Mouse (Mus musculus) small intestine, adult 2 months (tissue): ENCODE measurements at regions not wholly inside any gene's neighbourhood (a gene's known extent, or its start where the extent isn't known, plus 50 kb on each side); places are given as distances from the start of the nearest gene placed in this dataset.
A peak's percentile ranks its signal among the peaks of the same experiment; 100 is the strongest.

Experiments used
- H3K27ac ChIP-seq: fragments of 200-500 bp; 2 replicates; pipeline ENCODE4 v1.5.1; 2012; ENCODE audit warnings: low read depth, low read length, control low read depth, inconsistent platforms; ENCODE audit not compliant: insufficient read depth
- H3K27me3 ChIP-seq: fragments of 200-500 bp; 2 replicates; pipeline ENCODE4 v1.6.1; 2012; ENCODE audit warnings: mild to moderate bottlenecking, moderate library complexity, low read length, inconsistent platforms; ENCODE audit not compliant: control insufficient read depth, insufficient read depth
- H3K36me3 ChIP-seq: fragments of 200-500 bp; 2 replicates; pipeline ENCODE4 v1.6.1; 2012; ENCODE audit warnings: mild to moderate bottlenecking, low read length, control low read depth, inconsistent platforms; ENCODE audit not compliant: control insufficient read depth, insufficient read depth
- H3K4me1 ChIP-seq: fragments of 200-500 bp; 2 replicates; pipeline ENCODE4 v1.6.1; 2012; ENCODE audit warnings: low read length, inconsistent platforms, mixed read lengths; ENCODE audit not compliant: control insufficient read depth, insufficient read depth, insufficient read length
- H3K4me3 ChIP-seq: fragments of 200-500 bp; 2 replicates; pipeline ENCODE4 v1.5.1; 2012; ENCODE audit warnings: low read depth, mild to moderate bottlenecking, control low read depth, inconsistent platforms, low read length, moderate library complexity
- CTCF ChIP-seq: fragments of 200-500 bp; IDR thresholded peaks from 2 replicates; pipeline ENCODE4 v1.5.1; 2012; ENCODE audit warnings: low read depth, mild to moderate bottlenecking, control low read depth, inconsistent platforms, low read length, moderate library complexity, mixed read lengths; ENCODE audit not compliant: insufficient replicate concordance, insufficient read length; ENCODE audit errors: extremely low read depth
- POLR2A ChIP-seq: fragments of 200-500 bp; IDR thresholded peaks from 2 replicates; pipeline ENCODE4 v1.6.1; 2012; ENCODE audit warnings: low read depth, mild to moderate bottlenecking, control low read depth, inconsistent platforms, low read length, moderate library complexity
- WGBS: fragments of 180-500 bp; shearing (Covaris S2); methylation state at CpG from one replicate; pipeline ENCODE4 v1.1.7; 2018; 5-methylcytosine and 5-hydroxymethylcytosine counted together

GRCm38 (mm10) chr17:84844950-84845349, 54.4 kb upstream of the Lrpprc start:
- WGBS = 79% methylated on average over 13 of the region's 13 CpGs
- no peak overlapping the region for H3K4me3 ChIP-seq
- H3K4me1 ChIP-seq = no peaks in the 10 kb centered on the region
- H3K27ac ChIP-seq = peak overlapping the region; percentile 65
- no peaks in the 10 kb centered on the region for H3K36me3 ChIP-seq
- TF ChIP-seq POLR2A (no peak), CTCF (no peak)
- no peaks in the 10 kb centered on the region for H3K27me3 ChIP-seq

- H3K27me3 ChIP-seq = no peaks in the 10 kb centered on the region
- no peaks in the 10 kb centered on the region for H3K36me3 ChIP-seq
- TF ChIP-seq POLR2A (no peak), CTCF (no peak)
- no peak overlapping the region for H3K4me3 ChIP-seq
- 82% methylated on average over 9 of the region's 9 CpGs for WGBS
- H3K4me1 ChIP-seq = peaks cover 8% of the 10 kb centered on the region; the same call in 1 of the 2 replicates
- no peak overlapping the region for H3K27ac ChIP-seq
Measured at GRCm38 (mm10) chr17:84846141-84846540, 55.6 kb upstream of the Lrpprc start.

- WGBS = 56% methylated on average over 14 of the region's 14 CpGs
- TF ChIP-seq CTCF = no peak
- no peak for TF ChIP-seq POLR2A
Measured at GRCm38 (mm10) chr17:84848385-84849030, 57.9 kb upstream of the Lrpprc start.

GRCm38 (mm10) chr17:84849031-84849405, 58.4 kb upstream of the Lrpprc start:
- 77% methylated on average over 6 of the region's 6 CpGs for WGBS
- H3K27ac ChIP-seq = no peak overlapping the region

More at GRCm38 (mm10) chr17:84848385-84849030, 57.9 kb upstream of the Lrpprc start:
- Histone ChIP-seq H3K4me1 (peaks cover 8% of the 10 kb centered on the region; the same call in 1 of the 2 replicates), H3K4me3 (no peak overlapping the region), H3K27me3 (no peaks in the 10 kb centered on the region), H3K36me3 (no peaks in the 10 kb centered on the region), H3K27ac (no peak overlapping the region)

GRCm38 (mm10) chr17:84850464-84850863, 59.9 kb upstream of the Lrpprc start:
- Histone ChIP-seq H3K4me3 (no peak overlapping the region), H3K4me1 (peaks cover 8% of the 10 kb centered on the region; the same call in 1 of the 2 replicates), H3K27ac (peak overlapping the region; percentile 33; the same call in 1 of the 2 replicates), H3K27me3 (no peaks in the 10 kb centered on the region), H3K36me3 (no peaks in the 10 kb centered on the region)
- 56% methylated on average over 5 of the region's 5 CpGs for WGBS
- TF ChIP-seq POLR2A (no peak), CTCF (no peak)

More at GRCm38 (mm10) chr17:84849031-84849405, 58.4 kb upstream of the Lrpprc start:
- H3K36me3 ChIP-seq = no peaks in the 10 kb centered on the region
- peaks cover 8% of the 10 kb centered on the region; the same call in 1 of the 2 replicates for H3K4me1 ChIP-seq
- no peaks in the 10 kb centered on the region for H3K27me3 ChIP-seq
- TF ChIP-seq CTCF = no peak
- TF ChIP-seq POLR2A = no peak
- H3K4me3 ChIP-seq = no peak overlapping the region

GRCm38 (mm10) chr17:84850893-84851292, 60.3 kb upstream of the Lrpprc start:
- H3K36me3 ChIP-seq = no peaks in the 10 kb centered on the region
- peaks cover 11% of the 10 kb centered on the region; the same call in 1 of the 2 replicates for H3K4me1 ChIP-seq
- H3K27me3 ChIP-seq = no peaks in the 10 kb centered on the region
- no peak for TF ChIP-seq CTCF
- TF ChIP-seq POLR2A = no peak
- WGBS = 42% methylated on average over 5 of the region's 5 CpGs
- H3K27ac ChIP-seq = peak overlapping the region; percentile 33; the same call in 1 of the 2 replicates
- H3K4me3 ChIP-seq = no peak overlapping the region

GRCm38 (mm10) chr17:84856971-84857370, 66.4 kb upstream of the Lrpprc start:
- Histone ChIP-seq H3K27me3 (no peaks in the 10 kb centered on the region), H3K4me1 (peaks cover 2% of the 10 kb centered on the region; the same call in 1 of the 2 replicates), H3K27ac (no peak overlapping the region), H3K4me3 (no peak overlapping the region), H3K36me3 (no peaks in the 10 kb centered on the region)
- 78% methylated on average over 6 of the region's 6 CpGs for WGBS
- TF ChIP-seq POLR2A (no peak), CTCF (no peak)

GRCm38 (mm10) chr17:84858830-84859229, 68.2 kb upstream of the Lrpprc start:
- H3K27me3 ChIP-seq = no peaks in the 10 kb centered on the region
- WGBS = 31% methylated on average over 4 of the region's 4 CpGs
- H3K4me1 ChIP-seq = peaks cover 2% of the 10 kb centered on the region; the same call in 1 of the 2 replicates
- TF ChIP-seq POLR2A (no peak), CTCF (no peak)
- no peaks in the 10 kb centered on the region for H3K36me3 ChIP-seq
- no peak overlapping the region for H3K4me3 ChIP-seq
- no peak overlapping the region for H3K27ac ChIP-seq
